Mouse (Mus musculus) fat pad, adult 2 months (tissue): ENCODE results near the gene Trim30d.
"Not testable (repeated sequence)": the region's sequence is repeated elsewhere in the genome, so short reads cannot be mapped to it uniquely, and the experiment has no call there.

Source experiments
- DNase-seq: peaks from one replicate; pipeline ENCODE4 v3.0.0-alpha.2; 2011; ENCODE audit warnings: low read depth, low spot score; ENCODE audit errors: extremely low read depth

Gene Trim30d

GRCm38 (mm10) chr7:104507421-104508065 lies at the start of gene Trim30d:
Gene Trim30d (minus strand): TSS chr7:104507849.
- DNase-seq: not testable (repeated sequence)

DNA sequence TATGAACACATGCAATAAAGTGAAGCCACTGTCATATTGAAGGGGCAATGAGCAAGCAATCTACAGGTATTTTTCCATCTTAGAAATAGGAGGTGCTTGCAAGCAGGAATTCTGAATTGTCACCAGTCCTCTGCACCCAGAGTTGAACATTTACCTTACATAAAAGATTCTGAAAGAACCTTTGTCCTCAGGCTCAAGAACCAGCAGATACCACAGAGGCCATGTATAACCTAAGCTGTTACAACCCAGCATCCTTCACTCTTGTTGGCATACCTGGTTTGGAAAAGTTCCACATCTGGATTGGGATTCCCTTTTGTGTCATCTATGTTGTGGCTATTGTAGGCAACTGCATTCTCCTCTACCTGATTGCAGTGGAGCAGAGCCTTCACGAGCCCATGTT lies 45.1 kb upstream of the Trim30d start:
- DNase-seq: no peak

GRCm38 (mm10) chr7:104549833-104550232 lies 42.2 kb upstream of the Trim30d start, which contains the start of gene Olfr651:
Gene Olfr651 (plus strand): TSS chr7:104550133.
- no peak for DNase-seq

DNA sequence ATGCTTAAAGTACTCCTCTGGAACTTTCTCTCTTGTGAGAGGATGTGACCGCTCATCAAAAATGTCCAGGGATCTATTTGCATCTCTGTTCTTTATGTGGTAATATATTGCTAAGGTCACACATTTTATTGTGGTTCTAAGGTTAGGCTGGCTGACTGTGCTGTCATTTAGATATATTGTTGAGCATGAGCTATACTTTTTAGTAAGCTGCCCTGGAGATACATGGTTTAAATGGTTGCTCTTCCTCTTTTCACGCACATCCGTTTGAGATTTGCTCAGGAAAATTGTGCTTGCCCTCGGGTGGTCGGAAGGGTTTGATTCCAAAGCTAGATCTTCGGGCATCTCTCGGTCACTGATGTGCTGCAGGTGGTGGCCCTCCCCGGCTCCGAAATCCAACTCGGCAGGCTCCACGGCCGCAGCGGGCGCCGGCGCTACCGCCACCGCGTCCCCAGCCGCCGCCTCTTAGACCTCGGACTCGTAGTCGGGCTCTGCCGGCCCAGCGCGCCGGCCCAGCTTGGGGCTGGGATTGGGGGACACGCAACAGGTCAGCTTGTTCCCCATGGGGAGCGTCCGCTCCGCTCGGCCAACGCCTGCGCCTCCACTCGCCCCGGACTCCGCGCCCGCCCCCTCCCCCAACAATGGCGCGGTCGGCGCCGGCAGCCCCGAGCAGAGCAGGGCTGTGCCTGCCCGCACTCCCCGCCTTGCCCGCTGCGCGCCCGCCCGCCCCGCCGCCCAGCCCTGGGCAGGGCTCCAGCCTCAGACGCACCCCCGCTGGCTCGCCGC lies 5.9 kb downstream of the Trim30d start:
- no peak for DNase-seq

DNA sequence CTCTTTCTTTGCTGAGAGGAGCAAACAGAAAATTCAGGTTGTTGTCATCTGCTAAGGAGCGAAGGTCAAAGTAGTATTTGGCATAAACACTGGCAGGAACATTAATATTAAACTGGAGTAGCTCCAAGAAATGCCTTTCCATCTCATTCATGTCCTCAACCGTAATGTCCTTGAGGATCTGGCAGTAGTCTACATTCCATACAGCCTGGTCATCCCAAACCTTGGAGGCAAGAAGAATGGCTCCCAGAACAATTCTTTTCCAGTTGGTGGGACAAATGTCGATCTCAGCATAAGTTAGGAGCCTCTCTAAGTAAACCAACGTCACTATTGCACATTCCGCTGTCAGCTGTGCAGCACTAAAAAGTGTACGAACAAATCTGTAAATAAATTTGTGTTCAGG lies 6.5 kb downstream of the Trim30d start:
- not testable (repeated sequence) for DNase-seq

DNA sequence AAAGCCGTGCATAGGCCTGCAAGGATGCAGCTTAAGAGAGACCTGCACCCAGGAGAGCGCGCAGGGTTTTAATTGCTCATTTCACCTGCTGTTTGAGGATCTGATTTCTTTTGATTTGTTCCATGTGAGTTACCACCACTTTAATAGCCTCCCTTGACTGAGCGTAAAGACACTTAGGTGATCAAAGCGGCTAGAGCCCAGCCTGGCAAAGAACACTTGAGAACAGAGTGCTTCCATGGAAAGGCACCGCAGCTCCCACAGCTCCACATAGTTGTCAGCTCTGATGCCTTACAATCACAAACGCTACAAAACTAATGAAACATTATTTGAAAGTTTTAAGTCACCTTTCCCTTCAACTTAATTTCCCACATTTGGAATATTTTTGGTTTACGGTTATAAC lies 8.2 kb downstream of the Trim30d start:
- DNase-seq: not testable (repeated sequence)

- DNase-seq: no peak
Measured at GRCm38 (mm10) chr7:104465065-104465744, 42.4 kb downstream of the Trim30d start, which contains the start of gene Trim30a. Gene Trim30a (minus strand): TSS chr7:104465193.

DNA sequence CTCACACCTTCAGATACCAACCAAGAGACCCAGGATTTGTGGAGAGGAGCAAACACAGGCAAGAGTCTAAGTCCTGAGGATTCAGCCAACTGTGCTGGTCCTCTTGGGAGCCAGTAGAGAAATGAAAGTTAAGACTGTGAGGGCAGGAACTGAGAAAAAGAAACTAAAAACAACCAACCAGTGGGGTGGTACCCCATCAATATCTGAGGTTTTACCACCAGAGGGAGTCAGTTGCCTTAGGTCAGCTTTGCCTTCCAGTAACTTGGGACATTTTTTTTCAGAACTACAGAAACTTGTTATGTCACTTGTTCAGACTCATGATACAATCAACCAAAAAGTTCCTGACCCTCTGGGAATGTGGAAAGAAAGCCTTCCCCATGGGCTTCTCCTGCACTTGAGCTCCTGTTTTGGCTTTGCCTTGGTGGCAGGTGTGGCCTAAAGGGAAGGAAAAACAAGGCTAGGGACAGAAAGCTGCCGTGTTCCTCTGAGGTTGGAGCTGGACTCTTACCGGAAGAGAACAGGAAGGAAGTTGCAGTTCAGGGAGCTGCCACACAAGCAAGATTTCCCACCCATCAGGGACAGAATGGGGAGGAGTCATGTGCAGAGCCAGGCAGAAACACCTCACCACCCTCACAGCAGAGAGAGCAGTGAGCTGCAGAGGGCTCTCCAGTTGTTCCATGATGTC lies 61.5 kb downstream of the Trim30d start:
- no peak for DNase-seq
